Mouse (Mus musculus) forebrain, embryonic 14.5 days (tissue): Measurements from ENCODE around the gene Prr9. TPM values are rescaled to one million over a fixed set of nuclear protein-coding genes. Genes with fewer than 3 reads are reported as not detected.

Experiments
- ATAC-seq: fragments of 200-750 bp; cut with Nextera tagmentation; 2 replicates; pipeline ENCODE4 v1.8.0; 2017; ENCODE audit warnings: mild to moderate bottlenecking, moderate library complexity
- DNase-seq: peaks from one replicate; pipeline ENCODE4 v3.0.0-alpha.2; 2015; ENCODE audit warnings: low spot score
- H3K27ac ChIP-seq: fragments of 300-500 bp; sonication (generic); 2 replicates; pipeline ENCODE4 v1.5.1; 2014; ENCODE audit warnings: low read depth, mild to moderate bottlenecking, control low read depth, low read length, moderate library complexity
- H3K27me3 ChIP-seq: fragments of 300-500 bp; sonication (generic); replicated peaks from 2 replicates; pipeline ENCODE4 v1.6.1; 2014; ENCODE audit warnings: low read length, control low read depth, mixed read lengths; ENCODE audit not compliant: control insufficient read depth, insufficient read depth
- H3K36me3 ChIP-seq: fragments of 300-500 bp; sonication (generic); 2 replicates; pipeline ENCODE4 v1.6.1; 2014; ENCODE audit warnings: low read length, control low read depth; ENCODE audit not compliant: control insufficient read depth, insufficient read depth
- H3K4me1 ChIP-seq: fragments of 300-500 bp; sonication (generic); 2 replicates; pipeline ENCODE4 v1.6.1; 2014; ENCODE audit warnings: antibody characterized with exemption, low read length, control low read depth; ENCODE audit not compliant: control insufficient read depth, insufficient read depth
- H3K4me2 ChIP-seq: fragments of 300-500 bp; sonication (generic); 2 replicates; pipeline ENCODE4 v1.6.1; 2014; ENCODE audit warnings: mild to moderate bottlenecking, control low read depth, low read length
- H3K4me3 ChIP-seq: fragments of 300-500 bp; sonication (generic); 2 replicates; pipeline ENCODE4 v1.5.1; 2014; ENCODE audit warnings: low read depth, low read length, control low read depth
- H3K9ac ChIP-seq: fragments of 300-500 bp; sonication (generic); 2 replicates; pipeline ENCODE4 v1.6.1; 2014; ENCODE audit warnings: mild to moderate bottlenecking, low read length, control low read depth, moderate library complexity
- H3K9me3 ChIP-seq: fragments of 300-500 bp; sonication (generic); replicated peaks from 2 replicates; pipeline ENCODE4 v1.6.1; 2016; ENCODE audit warnings: low read length, control low read depth, mixed read lengths; ENCODE audit not compliant: control insufficient read depth
- WGBS: fragments of 180-500 bp; shearing (Covaris S2); extraction: QIAGEN DNeasy Blood & Tissue Kit; methylation state at CpG from one replicate; pipeline ENCODE4 v1.1.7; 2014; 5-methylcytosine and 5-hydroxymethylcytosine counted together
- polyA plus RNA-seq: library from polyadenylated mRNA; unstranded; fragments of >200 nt; fragmentation: Nextera tagmentation; extraction: Ambion mirVana; gene quantifications from 2 replicates; pipeline ENCODE4 v1.2.1, GENCODE M21; 2014

Prr9 gene
- not detected in 2 replicates for polyA plus RNA-seq

DNA sequence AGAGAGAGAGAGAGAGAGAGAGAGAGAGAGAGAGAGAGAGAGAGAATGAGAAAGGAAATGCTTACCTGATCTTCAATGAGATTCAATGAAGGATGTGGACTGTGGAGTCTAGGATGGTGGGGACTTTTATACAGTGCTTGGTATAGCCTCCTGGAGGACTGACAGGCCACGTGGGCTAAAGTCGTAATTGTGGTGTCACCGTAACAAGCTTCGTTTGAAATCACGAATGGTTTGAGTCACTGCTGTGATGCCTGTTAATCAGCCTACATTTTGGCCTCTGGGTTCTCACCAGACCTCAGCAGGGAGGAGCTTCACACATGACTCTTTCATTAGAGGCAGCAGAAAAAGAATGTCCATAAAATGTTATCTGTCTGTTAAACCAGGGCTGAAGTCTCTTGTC lies at the start of gene Prr9:
Gene Prr9 (minus strand): TSS at position 101 of the 400 bp plus-strand sequence.
- Histone ChIP-seq H3K9ac (no peak within 1 kb of the TSS), H3K27ac (no peak within 1 kb of the TSS), H3K36me3 (no peaks in the 10 kb centered on the region), H3K4me3 (no peak within 1 kb of the TSS), H3K4me1 (no peaks in the 10 kb centered on the region), H3K4me2 (no peak within 1 kb of the TSS), H3K9me3 (no peaks in the 10 kb centered on the region), H3K27me3 (no peaks in the 10 kb centered on the region)
- 82% methylated on average over 5 of the region's 5 CpGs for WGBS
- ATAC-seq (no peak), DNase-seq (no peak)

GRCm38 (mm10) chr3:92169847-92170246 lies 46.1 kb upstream of the Prr9 start:
- no peaks in the 10 kb centered on the region for H3K4me1 ChIP-seq
- ATAC-seq (no peak), DNase-seq (no peak)
- no peak overlapping the region for H3K9ac ChIP-seq
- H3K4me3 ChIP-seq, result no peak overlapping the region
- H3K36me3 ChIP-seq, result no peaks in the 10 kb centered on the region
- H3K4me2 ChIP-seq, result no peak overlapping the region
- no peaks in the 10 kb centered on the region for H3K9me3 ChIP-seq
- H3K27ac ChIP-seq, result no peak overlapping the region
- 84% methylated on average over 3 of the region's 3 CpGs for WGBS
- no peaks in the 10 kb centered on the region for H3K27me3 ChIP-seq

DNA sequence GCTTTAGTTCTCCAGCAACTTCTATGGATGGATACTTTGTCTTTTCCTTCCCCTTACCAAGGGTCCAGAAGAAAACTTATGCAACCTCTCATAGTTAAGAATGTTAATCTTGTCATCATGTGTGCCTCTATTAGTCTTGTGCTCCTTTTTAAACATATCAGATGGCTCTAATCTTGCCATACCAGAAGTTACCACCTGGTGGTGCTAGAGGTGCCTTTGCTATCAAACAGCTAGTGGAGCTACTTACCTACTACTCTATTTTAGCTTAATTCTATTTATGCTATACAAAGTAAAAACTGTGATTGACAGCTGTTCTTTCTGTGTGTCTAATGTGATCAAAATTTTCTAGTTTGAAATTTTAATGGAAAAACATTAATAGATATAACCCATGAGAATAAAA lies 29.6 kb upstream of the Prr9 start:
- Histone ChIP-seq H3K27ac (no peak overlapping the region), H3K4me1 (no peaks in the 10 kb centered on the region), H3K9ac (no peak overlapping the region), H3K4me3 (no peak overlapping the region), H3K9me3 (no peaks in the 10 kb centered on the region), H3K36me3 (no peaks in the 10 kb centered on the region), H3K27me3 (no peaks in the 10 kb centered on the region), H3K4me2 (no peak overlapping the region)
- 0 out of 2 replicates have a peak, but pooled peaks have one; percentile 13 for ATAC-seq
- peak; percentile 77 for DNase-seq

GRCm38 (mm10) chr3:92150631-92151277 lies 27.0 kb upstream of the Prr9 start:
- Histone ChIP-seq H3K4me3 (no peak overlapping the region), H3K27ac (no peak overlapping the region), H3K27me3 (no peaks in the 10 kb centered on the region), H3K9me3 (no peaks in the 10 kb centered on the region), H3K4me2 (no peak overlapping the region), H3K36me3 (no peaks in the 10 kb centered on the region), H3K4me1 (no peaks in the 10 kb centered on the region), H3K9ac (no peak overlapping the region)
- 24% methylated on average over 8 of the region's 8 CpGs for WGBS
- peak; percentile 86 for DNase-seq
- peak; percentile 96 for ATAC-seq

DNA sequence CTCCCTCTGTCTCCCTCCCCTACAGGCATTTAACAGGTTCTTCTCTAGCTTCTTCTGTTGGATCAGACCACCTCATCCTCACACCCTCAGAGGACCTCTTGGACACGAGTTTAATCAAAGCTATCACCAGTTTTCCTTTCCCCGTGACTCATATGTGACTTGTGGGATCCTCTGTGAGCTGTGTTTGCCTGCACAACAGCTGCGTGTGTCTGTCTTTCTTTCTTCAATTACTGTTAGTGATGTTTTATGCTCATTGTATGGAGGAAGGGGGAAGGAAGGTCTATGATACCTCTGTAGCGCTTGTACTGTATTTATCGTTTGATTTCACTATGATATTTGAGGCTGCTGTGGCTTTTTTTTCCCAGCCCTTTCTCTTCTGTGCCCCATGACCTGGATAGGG lies 24.2 kb upstream of the Prr9 start:
- no peaks in the 10 kb centered on the region for H3K9me3 ChIP-seq
- no peak overlapping the region for H3K4me2 ChIP-seq
- no peak for ATAC-seq
- no peak overlapping the region for H3K27ac ChIP-seq
- H3K4me3 ChIP-seq, result no peak overlapping the region
- H3K4me1 ChIP-seq, result no peaks in the 10 kb centered on the region
- H3K27me3 ChIP-seq, result no peaks in the 10 kb centered on the region
- no peak overlapping the region for H3K9ac ChIP-seq
- WGBS, result 79% methylated on average over 5 of the region's 5 CpGs
- no peaks in the 10 kb centered on the region for H3K36me3 ChIP-seq
- no peak for DNase-seq

- no peaks in the 10 kb centered on the region for H3K27me3 ChIP-seq
- H3K4me1 ChIP-seq, result no peaks in the 10 kb centered on the region
- no peak overlapping the region for H3K4me3 ChIP-seq
- no peak overlapping the region for H3K9ac ChIP-seq
- 64% methylated on average over 2 of the region's 2 CpGs for WGBS
- no peak overlapping the region for H3K27ac ChIP-seq
- ATAC-seq (no peak), DNase-seq (peak; percentile 14)
- H3K36me3 ChIP-seq, result no peaks in the 10 kb centered on the region
- no peak overlapping the region for H3K4me2 ChIP-seq
- H3K9me3 ChIP-seq, result no peaks in the 10 kb centered on the region
Observed at GRCm38 (mm10) chr3:92147420-92147819, 23.7 kb upstream of the Prr9 start.

GRCm38 (mm10) chr3:92142644-92143043 lies 18.9 kb upstream of the Prr9 start, which contains the start of gene Lelp1:
Gene Lelp1 (minus strand): TSS chr3:92142744.
- no peaks in the 10 kb centered on the region for H3K36me3 ChIP-seq
- 71% methylated on average over 1 of the region's 1 CpGs for WGBS
- ATAC-seq, result no peak
- no peak for DNase-seq
- H3K9me3 ChIP-seq, result no peaks in the 10 kb centered on the region
- no peak within 1 kb of the TSS for H3K4me3 ChIP-seq
- no peak within 1 kb of the TSS for H3K27ac ChIP-seq
- no peaks in the 10 kb centered on the region for H3K27me3 ChIP-seq
- H3K4me2 ChIP-seq, result no peak within 1 kb of the TSS
- H3K9ac ChIP-seq, result no peak within 1 kb of the TSS
- no peaks in the 10 kb centered on the region for H3K4me1 ChIP-seq

DNA sequence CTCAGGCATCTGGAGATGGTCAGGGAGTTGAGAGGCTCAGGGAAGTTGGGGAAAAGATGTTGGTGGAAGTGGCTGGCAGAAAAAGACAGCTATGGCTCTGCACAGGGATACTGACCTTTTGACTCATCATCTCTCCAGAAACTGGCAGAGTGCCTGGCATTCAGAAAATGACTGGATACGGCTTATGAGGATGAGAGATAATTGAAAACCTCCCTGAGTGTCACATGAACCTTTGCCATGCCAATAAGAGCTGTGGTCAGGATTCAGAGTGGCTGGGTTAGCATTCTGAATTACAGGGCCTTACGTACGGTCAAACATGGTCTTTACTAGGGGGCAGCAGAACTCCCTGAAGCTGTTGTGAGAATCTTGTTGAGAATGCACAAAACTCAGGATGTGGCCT lies 2.8 kb downstream of the Prr9 start:
- H3K36me3 ChIP-seq, result no peaks in the 10 kb centered on the region
- H3K4me3 ChIP-seq, result no peak overlapping the region
- ATAC-seq (no peak), DNase-seq (no peak)
- no peaks in the 10 kb centered on the region for H3K4me1 ChIP-seq
- H3K9me3 ChIP-seq, result no peaks in the 10 kb centered on the region
- H3K9ac ChIP-seq, result no peak overlapping the region
- 89% methylated on average over 3 of the region's 3 CpGs for WGBS
- no peak overlapping the region for H3K4me2 ChIP-seq
- no peak overlapping the region for H3K27ac ChIP-seq
- no peaks in the 10 kb centered on the region for H3K27me3 ChIP-seq

DNA sequence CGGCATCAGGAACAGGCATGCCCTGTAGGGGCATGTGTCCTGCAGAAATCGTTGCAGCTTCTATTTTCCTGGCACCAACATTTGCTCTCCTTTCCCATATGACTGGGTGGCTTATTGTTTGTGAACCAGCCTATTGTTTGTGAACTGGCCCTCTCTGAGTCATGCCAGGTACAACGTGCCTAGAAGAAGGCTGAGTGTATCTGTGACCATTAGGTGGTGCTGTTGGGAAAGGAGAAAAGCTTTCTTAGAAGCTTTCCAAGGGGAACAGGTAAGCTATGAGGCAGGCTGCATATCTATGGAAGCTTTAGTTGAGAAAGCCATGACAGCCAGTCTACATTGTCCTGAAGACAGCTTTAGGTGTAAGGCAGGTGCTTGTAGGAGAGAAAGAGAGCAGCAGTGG lies 5.8 kb downstream of the Prr9 start:
- ATAC-seq, result no peak
- no peak overlapping the region for H3K4me3 ChIP-seq
- H3K36me3 ChIP-seq, result no peaks in the 10 kb centered on the region
- H3K9me3 ChIP-seq, result no peaks in the 10 kb centered on the region
- H3K27me3 ChIP-seq, result no peaks in the 10 kb centered on the region
- no peak overlapping the region for H3K27ac ChIP-seq
- H3K4me2 ChIP-seq, result no peak overlapping the region
- no peak overlapping the region for H3K9ac ChIP-seq
- H3K4me1 ChIP-seq, result no peaks in the 10 kb centered on the region
- WGBS, result 37% methylated on average over 3 of the region's 3 CpGs
- DNase-seq, result peak; percentile 45
